Mouse (Mus musculus): ENCODE measurements around the gene Usp5.

GRCm38 (mm10) chr6:124862406-124863124 is 33.3 kb upstream of the Usp5 start:
- no peak for TF ChIP-seq CTCF (IDR thresholded peaks at IDR 0.05; ENCODE audit: control insufficient read depth, insufficient read depth, insufficient replicate concordance, low read depth, low read length)
- TF ChIP-seq POLR2A (IDR thresholded peaks at IDR 0.05; ENCODE audit: control insufficient read depth, low read depth, low read length), result no peak
